Mouse (Mus musculus): Measurements from ENCODE around the gene Slx4ip.

DNA sequence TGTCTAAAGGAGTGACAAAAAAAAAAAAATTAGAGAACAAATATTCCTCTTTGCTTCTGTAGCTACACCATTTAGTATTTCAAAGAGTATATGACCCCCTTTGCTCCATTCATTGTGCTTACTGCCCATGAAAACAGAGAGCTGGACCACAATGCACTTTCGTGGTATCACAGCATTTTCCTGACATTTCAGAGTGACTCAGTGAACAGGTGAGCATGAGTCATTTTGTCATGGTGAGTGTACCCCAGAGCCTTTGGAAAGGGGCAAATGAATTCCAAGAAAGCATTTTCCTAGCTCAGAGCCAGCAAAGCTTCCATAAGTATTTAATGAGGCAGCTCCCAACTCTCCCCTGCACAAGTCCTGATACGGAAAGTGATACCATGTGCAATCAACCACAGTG lies 153.1 kb downstream of the Slx4ip start:
- TF ChIP-seq POLR2A (IDR thresholded peaks at IDR 0.05; ENCODE audit: extremely low read depth, insufficient read depth, low read length) = no peak
- no peak for TF ChIP-seq CTCF (IDR thresholded peaks at IDR 0.05; ENCODE audit: extremely low read depth, insufficient read depth, low read length)

Measured in cortical plate, adult 2 months (tissue).